ENCODE assay signal across 28 mouse cellular contexts in the genomic region with DNA sequence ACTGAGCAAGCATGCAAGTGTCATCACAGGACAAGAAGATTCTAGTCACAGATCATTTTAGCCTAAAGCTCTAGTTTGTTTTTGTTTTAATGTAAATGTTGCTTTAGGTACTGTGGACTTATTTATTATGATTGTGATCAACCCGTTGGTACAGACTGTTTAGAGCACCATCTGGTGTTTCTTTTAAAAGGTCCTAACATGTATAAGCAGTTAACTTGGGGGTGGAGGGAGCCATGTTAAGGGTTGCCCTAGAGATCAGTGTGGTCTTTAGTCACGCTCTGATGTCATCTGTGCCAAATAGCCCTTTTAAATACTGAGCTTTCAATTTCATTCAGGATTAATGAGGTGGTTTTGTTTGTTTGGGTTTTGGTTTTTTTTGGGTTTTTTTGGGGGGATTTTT.
"Had no signal": no experiment of that assay in that cellular context is flagged by ENCODE, and none has a peak within 500 bp of the region (broad histone marks: within the 10 kb centered on the region; RNA-seq: fewer than 3 reads in every experiment).

No protein-coding gene starts in this region.

- H3K4me3 ChIP-seq: embryonic facial prominence, embryonic 10.5 days; embryonic facial prominence, embryonic 12.5 days; embryonic facial prominence, embryonic 13.5 days; embryonic facial prominence, embryonic 15.5 days; erythroblast, embryonic 14.5 days; forebrain, embryonic 10.5 days; forebrain, embryonic 12.5 days; forebrain, embryonic 13.5 days; forebrain, embryonic 15.5 days; gastrocnemius, adult 2 months had no signal

- H3K4me2 ChIP-seq: embryonic facial prominence, embryonic 12.5 days; embryonic facial prominence, embryonic 13.5 days; embryonic facial prominence, embryonic 15.5 days; forebrain, embryonic 12.5 days; forebrain, embryonic 13.5 days; forebrain, embryonic 15.5 days had no signal

- H3K9ac ChIP-seq: embryonic facial prominence, embryonic 12.5 days; embryonic facial prominence, embryonic 13.5 days; embryonic facial prominence, embryonic 15.5 days; forebrain, embryonic 12.5 days; forebrain, embryonic 13.5 days; forebrain, embryonic 15.5 days; forebrain, postnatal 0 days had no signal

- ATAC-seq: forebrain, embryonic 13.5 days; forebrain, embryonic 14.5 days; forebrain, embryonic 15.5 days; forebrain, embryonic 16.5 days; forebrain, postnatal 0 days had no signal

- H3K9me3 ChIP-seq: embryonic facial prominence, embryonic 10.5 days; embryonic facial prominence, embryonic 12.5 days; embryonic facial prominence, embryonic 13.5 days; embryonic facial prominence, embryonic 15.5 days; forebrain, embryonic 10.5 days; forebrain, embryonic 12.5 days; forebrain, embryonic 13.5 days; forebrain, embryonic 15.5 days had no signal

- H3K27me3 ChIP-seq: embryonic facial prominence, embryonic 12.5 days; embryonic facial prominence, embryonic 13.5 days; embryonic facial prominence, embryonic 15.5 days; forebrain, embryonic 12.5 days; forebrain, embryonic 13.5 days; forebrain, embryonic 15.5 days had no signal

- H3K4me1 ChIP-seq: embryonic facial prominence, embryonic 10.5 days; embryonic facial prominence, embryonic 12.5 days; embryonic facial prominence, embryonic 13.5 days; embryonic facial prominence, embryonic 15.5 days; forebrain, embryonic 10.5 days; forebrain, embryonic 12.5 days; forebrain, embryonic 13.5 days; forebrain, embryonic 15.5 days had no signal

- DNase-seq: cerebellum, adult 18-20 months; cerebellum, adult 2 months; cerebellum, adult 8-10 months; cerebellum, adult 9-10 months; cerebellum, adult 9-11 months; cerebellum, postnatal 10 days; cerebellum, postnatal 14 days; cerebellum, postnatal 25 days; cerebellum, postnatal 36 days; embryo, embryonic 11 days; forebrain, postnatal 0 days; gastrocnemius, adult 2 months; gastrocnemius, postnatal 10 days; gastrocnemius, postnatal 14 days; gastrocnemius, postnatal 25 days; gastrocnemius, postnatal 36 days; heart, adult 11 months had no signal

- H3K27ac ChIP-seq: embryonic facial prominence, embryonic 10.5 days; embryonic facial prominence, embryonic 12.5 days; embryonic facial prominence, embryonic 13.5 days; embryonic facial prominence, embryonic 15.5 days; forebrain, embryonic 10.5 days; forebrain, embryonic 12.5 days; forebrain, embryonic 13.5 days; forebrain, embryonic 15.5 days; gastrocnemius, adult 2 months had no signal
